Mouse (Mus musculus): ENCODE results near the gene Pde7b.

GRCm38 (mm10) chr10:20492216-20492964 is 232.5 kb downstream of the Pde7b start:
- TF ChIP-seq POLR2A (IDR thresholded peaks at IDR 0.05; ENCODE audit: borderline replicate concordance, extremely low read depth, low read depth, low read length) (no peak), CTCF (IDR thresholded peaks at IDR 0.05; ENCODE audit: insufficient read depth, low read length) (no peak)

All from lung, adult 2 months (tissue).